In the genomic region with DNA sequence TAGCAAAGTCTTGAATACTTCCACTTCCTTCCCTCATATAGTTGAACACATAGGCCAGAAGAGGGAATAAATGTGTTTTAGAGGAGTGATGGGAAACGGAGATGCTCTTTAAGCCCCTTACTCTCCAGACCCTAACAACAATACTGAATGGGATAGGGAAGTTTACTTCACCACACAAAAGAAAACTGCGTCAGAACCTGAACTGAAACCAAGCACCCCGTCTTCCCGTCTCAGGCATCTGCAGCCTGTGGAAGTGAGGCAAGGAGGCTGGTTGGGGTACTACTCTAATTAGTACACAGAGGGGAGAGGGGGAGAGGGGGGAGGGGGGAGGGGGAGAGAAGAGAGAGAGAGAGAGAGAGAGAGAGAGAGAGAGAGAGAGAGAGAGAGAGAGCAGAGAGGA, we compare ENCODE assay signal across 10 mouse cellular contexts. TPM values are rescaled to one million over a fixed set of nuclear protein-coding genes. Genes with fewer than 3 reads are reported as not detected.
DNase-seq lines count a peak whose midpoint lies in the region; ATAC-seq and TF ChIP-seq lines count a peak whose summit lies in the region.
"Had no signal": no experiment of that assay in that cellular context is flagged by ENCODE, and none has a peak within 500 bp of the region (broad histone marks: within the 10 kb centered on the region; RNA-seq: fewer than 3 reads in every experiment).

No protein-coding gene starts in this region.

- no peak for DNase-seq in heart, postnatal 25 days (ENCODE audit: low spot score)
- no peak for DNase-seq in G1E (ENCODE audit: low spot score)
- DNase-seq in testis, postnatal 14 days (ENCODE audit: low spot score), result no peak
- DNase-seq in T-cell, adult 2 months (ENCODE audit: low spot score), result no peak

- peaks cover 17% of the 10 kb centered on the region for H3K36me3 ChIP-seq in heart, embryonic 15.5 days
- peaks cover 61% of the 10 kb centered on the region for H3K36me3 ChIP-seq in G1E (replicated peaks)
- H3K36me3 ChIP-seq in hindbrain, embryonic 15.5 days, result no peaks in the 10 kb centered on the region

- no peaks in the 10 kb centered on the region for H3K9me3 ChIP-seq in heart, embryonic 15.5 days (replicated peaks)
- H3K9me3 ChIP-seq in G1E (replicated peaks), result no peaks in the 10 kb centered on the region
- H3K9me3 ChIP-seq in hindbrain, embryonic 15.5 days, result no peaks in the 10 kb centered on the region

- H3K4me3 ChIP-seq in heart, embryonic 15.5 days, result peak overlapping the region; percentile 67
- H3K4me3 ChIP-seq in G1E (ENCODE audit: low read depth, low read length), result peak overlapping the region; percentile 86; the same call in 1 of the 2 replicates
- no peak overlapping the region for H3K4me3 ChIP-seq in hindbrain, embryonic 15.5 days

- no peak for TF ChIP-seq CTCF in G1E (IDR thresholded peaks at IDR 0.05; ENCODE audit: low read depth, low read length)

- H3K4me2 ChIP-seq in heart, embryonic 15.5 days, result peak overlapping the region; percentile 74
- H3K4me2 ChIP-seq in hindbrain, embryonic 15.5 days, result peak overlapping the region; percentile 64; the same call in 1 of the 2 replicates

- H3K4me1 ChIP-seq in heart, embryonic 15.5 days (replicated peaks), result peaks cover 14% of the 10 kb centered on the region
- H3K4me1 ChIP-seq in G1E (ENCODE audit: insufficient read depth, low read depth, low read length), result peaks cover 41% of the 10 kb centered on the region
- H3K4me1 ChIP-seq in hindbrain, embryonic 15.5 days (replicated peaks), result peaks cover 14% of the 10 kb centered on the region

- 66% methylated on average over 4 of the region's 4 CpGs for WGBS in heart, embryonic 15.5 days
- 68% methylated on average over 4 of the region's 4 CpGs for WGBS in hindbrain, embryonic 15.5 days

- H3K9ac ChIP-seq in heart, embryonic 15.5 days, result no peak overlapping the region
- H3K9ac ChIP-seq in hindbrain, embryonic 15.5 days, result no peak overlapping the region

- intact Hi-C loops in heart, postnatal 25 days (cut with DNase I), result no loop called here

- no peak for ATAC-seq in heart, embryonic 15.5 days (replicated peaks; ENCODE audit: insufficient number of reproducible peaks, insufficient read depth, low FRiP score, low read depth)
- ATAC-seq in G1E (ENCODE audit: extremely low read depth, insufficient number of reproducible peaks, low FRiP score, poor library complexity, severe bottlenecking), result no peak
- no peak for ATAC-seq in hindbrain, embryonic 15.5 days (ENCODE audit: low FRiP score, low read depth)
- ATAC-seq in megakaryocyte progenitor cell, adult 5-6 weeks (replicated peaks; ENCODE audit: poor library complexity), result peak; percentile 39
- ATAC-seq in cerebellum, adult (ENCODE audit: insufficient number of reproducible peaks, low FRiP score, low TSS enrichment), result no peak

- no peak overlapping the region for H3K27ac ChIP-seq in heart, embryonic 15.5 days
- no peak overlapping the region for H3K27ac ChIP-seq in hindbrain, embryonic 15.5 days (replicated peaks)

- no peaks in the 10 kb centered on the region for H3K27me3 ChIP-seq in heart, embryonic 15.5 days
- no peaks in the 10 kb centered on the region for H3K27me3 ChIP-seq in G1E (ENCODE audit: insufficient read depth, low read length)
- H3K27me3 ChIP-seq in hindbrain, embryonic 15.5 days, result no peaks in the 10 kb centered on the region
- H3K27me3 ChIP-seq: Patski had no signal

RNA-seq across cellular contexts. Expression of gene Mknk1, which starts 0.8 kb away (rescaled TPM):
- polyA plus RNA-seq in heart, embryonic 15.5 days (2015; fragmentation: Nextera tagmentation; extraction: Ambion mirVana), result 17.3 and 26.9 TPM in 2 replicates
- 10 to 100 TPM; 19.8 to 21.9 TPM for total RNA-seq in heart, postnatal 25 days (2021)
- total RNA-seq in G1E (2014; fragmentation: Nextera tagmentation), result 78.5 and 86.9 TPM in 2 replicates
- total RNA-seq in G1E (2017), result 78.7 and 111 TPM in 2 replicates
- polyA plus RNA-seq in G1E (2012), result 34.9 and 39.8 TPM in 2 replicates
- 22.9 and 23.0 TPM in 2 replicates for polyA plus RNA-seq in hindbrain, embryonic 15.5 days (2015; fragmentation: Nextera tagmentation; extraction: Ambion mirVana)
- total RNA-seq in megakaryocyte progenitor cell, adult 5-6 weeks (2015), result 13.3 and 16.9 TPM in 2 replicates
- total RNA-seq in megakaryocyte progenitor cell, adult 5-6 weeks (2017), result 48.3 and 55.5 TPM in 2 replicates

RNA-seq across cellular contexts. Expression of gene Mob3c, which starts 10.3 kb away (rescaled TPM):
- polyA plus RNA-seq in heart, embryonic 15.5 days (2015; fragmentation: Nextera tagmentation; extraction: Ambion mirVana), result 8.1 and 11.0 TPM in 2 replicates
- total RNA-seq in heart, postnatal 25 days (2021), result 1 to 10 TPM; 4.5 to 5.4 TPM
- 7.1 and 7.9 TPM in 2 replicates for total RNA-seq in G1E (2014; fragmentation: Nextera tagmentation)
- total RNA-seq in G1E (2017), result 16.7 and 20.9 TPM in 2 replicates
- 7.9 TPM in 2 replicates for polyA plus RNA-seq in G1E (2012)
- 5.2 and 5.9 TPM in 2 replicates for polyA plus RNA-seq in hindbrain, embryonic 15.5 days (2015; fragmentation: Nextera tagmentation; extraction: Ambion mirVana)
- 2.3 and 3.9 TPM in 2 replicates for total RNA-seq in megakaryocyte progenitor cell, adult 5-6 weeks (2015)
- 4.4 and 7.2 TPM in 2 replicates for total RNA-seq in megakaryocyte progenitor cell, adult 5-6 weeks (2017)

RNA-seq across cellular contexts. Expression of gene Kncn, which starts 46.0 kb away (rescaled TPM):
- polyA plus RNA-seq in heart, embryonic 15.5 days (2015; fragmentation: Nextera tagmentation; extraction: Ambion mirVana), result not detected in 2 replicates
- not detected for total RNA-seq in heart, postnatal 25 days (2021)
- total RNA-seq in G1E (2014; fragmentation: Nextera tagmentation), result not detected in 2 replicates
- not detected in 2 replicates for total RNA-seq in G1E (2017)
- not detected in 2 replicates for polyA plus RNA-seq in G1E (2012)
- polyA plus RNA-seq in hindbrain, embryonic 15.5 days (2015; fragmentation: Nextera tagmentation; extraction: Ambion mirVana), result 0.14 TPM in 1 of 2 replicates, not detected in the other
- total RNA-seq in megakaryocyte progenitor cell, adult 5-6 weeks (2015), result 0.12 TPM in 1 of 2 replicates, not detected in the other
- 0.24 TPM in 1 of 2 replicates, not detected in the other for total RNA-seq in megakaryocyte progenitor cell, adult 5-6 weeks (2017)
- polyA plus RNA-seq: embryonic facial prominence, embryonic 11.5 days; Patski had no signal

RNA-seq across cellular contexts. Expression of gene 6430628N08Rik, which starts 52.3 kb away (rescaled TPM):
- polyA plus RNA-seq in heart, embryonic 15.5 days (2015; fragmentation: Nextera tagmentation; extraction: Ambion mirVana), result not detected in 2 replicates
- not detected for total RNA-seq in heart, postnatal 25 days (2021)
- not detected in 2 replicates for total RNA-seq in G1E (2014; fragmentation: Nextera tagmentation)
- total RNA-seq in G1E (2017), result not detected in 2 replicates
- polyA plus RNA-seq in G1E (2012), result not detected in 2 replicates
- 0.27 and 0.42 TPM in 2 replicates for polyA plus RNA-seq in hindbrain, embryonic 15.5 days (2015; fragmentation: Nextera tagmentation; extraction: Ambion mirVana)
- total RNA-seq in megakaryocyte progenitor cell, adult 5-6 weeks (2015), result not detected in 2 replicates
- total RNA-seq in megakaryocyte progenitor cell, adult 5-6 weeks (2017), result not detected in 2 replicates
- polyA plus RNA-seq: embryonic facial prominence, embryonic 11.5 days; Patski had no signal

RNA-seq across cellular contexts. Expression of gene Atpaf1, which starts 53.6 kb away (rescaled TPM):
- 64.7 and 69.3 TPM in 2 replicates for polyA plus RNA-seq in heart, embryonic 15.5 days (2015; fragmentation: Nextera tagmentation; extraction: Ambion mirVana)
- total RNA-seq in heart, postnatal 25 days (2021), result 10 to 100 TPM; 78.8 to 79.6 TPM
- total RNA-seq in G1E (2014; fragmentation: Nextera tagmentation) (26.9 and 32.3 TPM in 2 replicates), G1E (2017) (10.4 and 13.5 TPM in 2 replicates)
- 11.1 and 13.3 TPM in 2 replicates for polyA plus RNA-seq in G1E (2012)
- 36.9 and 39.9 TPM in 2 replicates for polyA plus RNA-seq in hindbrain, embryonic 15.5 days (2015; fragmentation: Nextera tagmentation; extraction: Ambion mirVana)
- 32.1 and 33.7 TPM in 2 replicates for total RNA-seq in megakaryocyte progenitor cell, adult 5-6 weeks (2015)
- 11.5 and 21.2 TPM in 2 replicates for total RNA-seq in megakaryocyte progenitor cell, adult 5-6 weeks (2017)
